Mouse (Mus musculus): ENCODE results near the gene Card19.

The Card19 gene

GRCm38 (mm10) chr13:49215504-49216219, at the start of gene Card19:
Card19 (minus strand) TSS chr13:49216037.
- ATAC-seq (ENCODE audit: low TSS enrichment), result peak; percentile 82

- ATAC-seq (ENCODE audit: low TSS enrichment), result no peak
These were observed 44.3 kb upstream of the Card19 start for GRCm38 (mm10) chr13:49260036-49260722.

DNA sequence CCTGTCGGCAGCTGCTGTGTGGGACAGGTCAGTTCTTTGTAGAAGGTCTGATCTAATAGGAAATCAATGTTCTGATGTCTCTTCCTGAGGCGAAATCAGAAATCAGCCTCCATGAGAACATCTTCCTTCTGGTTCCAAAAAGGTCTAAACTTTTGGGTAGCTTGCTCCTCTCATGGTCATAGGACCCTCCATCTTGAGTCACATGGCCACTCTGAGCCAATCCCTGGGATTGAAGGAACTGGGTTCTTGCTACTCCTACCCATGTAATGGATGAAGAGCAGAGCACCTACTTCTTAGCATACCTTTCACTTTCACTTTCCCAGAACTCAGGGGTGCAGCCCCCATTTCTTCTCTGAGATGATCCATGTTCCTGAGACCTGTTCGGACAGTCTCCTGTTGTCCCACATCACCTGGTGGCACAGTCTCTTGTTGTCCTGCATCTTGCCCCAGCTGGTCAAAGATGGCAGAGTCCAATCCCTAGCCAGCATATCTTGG, 42.0 kb upstream of the Card19 start:
- ATAC-seq (ENCODE audit: low TSS enrichment), result no peak

DNA sequence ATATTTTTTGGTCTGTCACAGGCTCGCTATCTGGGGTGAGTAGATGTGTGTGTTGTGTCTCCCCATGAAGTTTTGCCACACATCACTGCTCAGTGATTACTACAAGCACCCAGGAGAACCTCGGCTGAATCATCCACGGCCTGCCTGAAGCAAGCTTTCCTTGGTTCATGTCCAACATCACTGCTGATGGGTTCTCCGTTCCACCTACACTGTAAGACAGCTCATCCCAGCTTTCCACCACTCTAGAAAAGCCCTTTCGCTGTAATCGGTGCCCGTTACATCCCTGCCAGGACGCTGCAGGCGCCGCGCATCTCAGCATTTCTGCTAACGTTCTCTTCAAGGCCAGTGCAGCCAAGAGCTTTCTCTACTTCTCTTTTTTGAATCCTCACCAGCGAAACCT, 36.9 kb upstream of the Card19 start:
- peak; percentile 98 for ATAC-seq (ENCODE audit: low TSS enrichment)

- no peak for ATAC-seq (ENCODE audit: low TSS enrichment)
These were observed 36.3 kb upstream of the Card19 start for GRCm38 (mm10) chr13:49252113-49252512.

DNA sequence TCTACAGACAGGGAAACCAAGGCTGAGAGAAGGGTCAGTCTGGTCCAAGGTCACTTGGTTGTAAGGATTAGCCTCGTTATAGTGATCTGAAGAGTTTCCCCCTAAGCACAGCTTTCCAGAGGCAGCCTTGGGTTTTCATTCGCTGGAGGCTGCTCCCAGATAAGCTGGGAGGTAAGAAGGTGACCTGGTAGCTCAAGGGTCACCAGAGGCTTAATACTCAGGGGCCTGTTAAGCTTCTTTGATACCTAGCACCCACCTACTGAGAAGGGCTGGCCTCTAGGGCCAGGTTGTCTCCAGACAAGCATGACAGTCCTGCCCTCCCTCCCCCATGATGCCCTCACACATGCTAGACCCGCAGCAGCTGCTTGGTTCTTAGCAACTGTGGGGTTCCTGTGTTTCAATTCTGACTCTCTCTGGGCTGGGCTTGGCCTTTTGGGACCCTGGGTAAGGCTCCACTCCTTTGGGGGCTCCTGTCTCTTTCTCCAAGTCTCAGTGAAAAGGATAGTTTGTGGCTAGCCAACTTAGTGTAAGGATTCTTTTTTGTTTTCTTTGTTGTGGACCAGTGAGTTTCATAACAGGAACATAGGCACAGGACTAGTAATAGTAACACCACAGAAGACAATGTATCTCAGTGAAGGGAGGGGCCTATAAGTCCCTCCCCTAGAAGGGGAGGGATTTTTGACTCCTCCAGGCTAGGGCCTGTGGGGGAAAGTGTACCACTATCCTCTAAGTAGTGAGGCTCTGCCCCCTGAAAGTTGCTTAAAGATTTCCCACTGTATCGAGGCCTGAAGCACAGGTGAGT, 35.1 kb upstream of the Card19 start:
- no peak for ATAC-seq (ENCODE audit: low TSS enrichment)

DNA sequence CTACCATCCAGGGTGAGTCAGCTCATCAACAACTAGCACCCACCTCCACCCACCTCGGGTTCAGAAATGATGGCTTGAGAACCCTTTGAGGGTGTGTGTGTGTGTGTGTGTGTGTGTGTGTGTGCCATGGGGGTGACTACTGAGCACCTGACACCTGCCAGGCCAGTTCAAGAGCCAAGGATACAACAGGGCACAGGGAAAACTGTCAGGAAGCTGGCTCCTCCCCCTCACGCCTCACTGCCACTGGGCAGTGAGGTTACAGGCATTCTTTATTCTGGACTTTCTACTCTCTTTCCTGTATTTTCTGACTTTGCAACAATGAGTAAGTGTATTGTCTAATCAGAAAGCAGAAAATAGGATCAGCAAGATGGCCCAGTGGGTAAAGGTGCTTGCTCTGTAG, 33.8 kb upstream of the Card19 start:
- ATAC-seq (ENCODE audit: low TSS enrichment), result no peak

DNA sequence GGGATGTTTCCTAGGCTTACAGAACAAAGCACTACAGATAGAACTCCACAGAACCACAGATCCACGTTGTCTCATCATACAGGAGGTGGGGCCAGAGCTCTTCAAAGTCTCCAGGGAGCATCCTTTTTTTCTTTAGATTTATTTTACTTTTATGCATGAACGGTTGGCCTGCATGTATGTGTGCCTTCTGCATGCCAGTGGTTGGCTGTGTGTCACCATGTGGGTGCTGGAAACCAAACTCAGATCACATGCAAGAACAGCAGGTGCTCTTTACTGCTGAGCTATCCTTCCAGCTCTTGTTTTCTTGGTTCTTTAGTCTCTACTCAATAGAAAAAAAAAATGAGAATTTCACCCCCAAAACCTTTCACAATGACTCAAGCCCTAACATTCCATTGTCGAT, 33.1 kb upstream of the Card19 start:
- ATAC-seq (ENCODE audit: low TSS enrichment), result no peak

DNA sequence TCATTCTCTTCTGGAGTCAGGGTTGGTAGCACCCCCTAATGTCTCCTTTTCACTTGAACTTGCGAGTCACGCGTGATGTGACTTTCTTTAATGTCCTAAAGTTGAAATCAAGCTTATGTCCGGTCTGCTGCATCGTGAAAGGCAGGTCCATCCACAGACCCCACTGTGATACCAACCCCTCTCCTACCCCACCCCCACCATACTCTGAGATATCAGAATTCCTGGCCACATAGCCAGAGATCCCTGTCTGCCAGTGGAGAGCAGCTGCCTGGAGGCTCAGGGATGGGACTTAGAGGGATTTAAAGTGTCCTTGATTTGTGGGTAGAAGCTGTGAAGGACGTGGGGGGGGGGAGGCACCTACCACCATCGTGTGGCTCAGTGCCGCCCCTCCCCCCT, 32.6 kb upstream of the Card19 start, which contains the start of gene Susd3:
Susd3 (minus strand) TSS at position 240 of the 396 bp plus-strand sequence.
- ATAC-seq (ENCODE audit: low TSS enrichment), result no peak

DNA sequence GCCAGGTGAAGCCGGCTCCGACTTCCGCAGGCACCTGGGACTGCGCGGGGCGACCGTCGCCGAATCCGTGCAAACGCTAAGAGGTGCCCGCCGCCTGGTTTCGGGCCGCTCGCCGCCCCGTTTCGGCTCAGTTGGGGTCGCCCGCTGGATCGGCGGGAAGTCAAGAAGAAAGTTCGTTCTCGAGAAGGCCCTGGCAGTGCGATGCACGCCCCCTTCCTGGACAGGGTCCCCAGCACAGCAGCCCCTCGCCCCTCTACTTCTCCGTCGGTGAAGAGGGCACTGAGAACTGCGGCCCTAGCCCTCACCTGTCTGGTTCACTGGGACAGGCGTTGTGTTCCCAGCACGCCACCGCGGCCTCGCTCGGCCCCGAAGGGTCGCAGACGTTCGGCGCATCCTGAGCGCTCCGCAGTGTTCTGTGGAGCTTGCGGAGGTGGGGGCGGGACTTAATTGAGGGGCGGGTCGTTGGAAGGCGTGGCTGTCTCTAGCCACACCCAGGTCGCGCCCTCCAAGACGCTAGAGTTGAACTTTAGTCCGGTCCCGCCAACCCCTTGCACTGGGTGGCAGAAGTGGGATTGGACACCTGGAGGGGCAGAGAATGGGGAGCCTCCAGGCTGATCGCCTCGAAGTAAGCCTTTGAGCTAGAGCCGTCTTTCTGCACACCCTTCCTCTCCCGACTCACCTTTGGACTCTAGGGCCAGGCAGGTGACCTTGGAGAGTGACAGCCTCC, 32.1 kb upstream of the Card19 start:
- no peak for ATAC-seq (ENCODE audit: low TSS enrichment)

GRCm38 (mm10) chr13:49247232-49247739, 31.4 kb upstream of the Card19 start:
- no peak for ATAC-seq (ENCODE audit: low TSS enrichment)

- ATAC-seq (ENCODE audit: low TSS enrichment), result no peak
These were observed 30.8 kb upstream of the Card19 start for GRCm38 (mm10) chr13:49246626-49247025.

GRCm38 (mm10) chr13:49246011-49246410, 30.2 kb upstream of the Card19 start:
- ATAC-seq (ENCODE audit: low TSS enrichment), result no peak

DNA sequence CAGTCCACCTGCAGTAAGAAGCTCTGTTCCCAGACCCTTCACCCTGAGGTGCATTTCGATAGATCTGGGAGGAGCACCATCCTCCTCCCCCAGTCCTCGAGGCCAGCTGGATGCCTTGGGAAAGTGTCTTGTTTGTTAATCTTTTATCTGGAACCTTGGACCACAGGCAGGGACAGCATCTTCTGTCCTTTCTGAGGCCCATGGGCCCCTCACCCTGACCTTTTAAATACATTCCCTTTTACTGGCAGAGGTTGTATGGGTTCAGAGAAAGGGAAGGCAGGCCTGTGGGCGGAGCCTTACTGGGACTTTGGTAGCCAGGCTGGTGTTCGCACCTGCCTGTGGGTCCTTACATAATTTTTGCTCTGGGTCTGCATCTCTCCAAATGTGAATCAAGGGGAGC, 29.4 kb upstream of the Card19 start:
- no peak for ATAC-seq (ENCODE audit: low TSS enrichment)

DNA sequence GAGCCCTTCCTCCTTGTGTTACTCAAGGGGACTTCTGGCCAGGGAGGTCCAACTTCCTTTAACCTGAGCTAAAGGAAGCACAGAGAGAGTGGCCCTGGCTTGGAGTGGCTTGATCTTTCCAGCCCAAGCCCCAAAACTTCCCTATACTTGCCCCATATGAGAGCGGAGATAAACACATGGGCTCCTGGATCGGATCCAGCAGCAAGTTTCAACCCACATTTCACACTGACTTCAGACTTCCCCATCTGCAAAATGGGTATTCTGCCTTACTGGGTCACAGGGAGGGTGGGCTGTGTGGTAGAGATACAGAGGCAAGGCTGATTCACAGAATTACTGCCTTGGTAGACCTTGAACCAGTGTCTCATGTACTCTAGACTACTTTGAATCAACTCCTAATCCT, 27.7 kb upstream of the Card19 start:
- ATAC-seq (ENCODE audit: low TSS enrichment), result no peak

- no peak for ATAC-seq (ENCODE audit: low TSS enrichment)
These were observed 26.7 kb upstream of the Card19 start for GRCm38 (mm10) chr13:49242321-49243065.

- no peak for ATAC-seq (ENCODE audit: low TSS enrichment)
These were observed 22.9 kb upstream of the Card19 start for GRCm38 (mm10) chr13:49238737-49239136.

GRCm38 (mm10) chr13:49237617-49238016, 21.8 kb upstream of the Card19 start:
- no peak for ATAC-seq (ENCODE audit: low TSS enrichment)

- no peak for ATAC-seq (ENCODE audit: low TSS enrichment)
These were observed 18.9 kb upstream of the Card19 start for GRCm38 (mm10) chr13:49234711-49235110.

DNA sequence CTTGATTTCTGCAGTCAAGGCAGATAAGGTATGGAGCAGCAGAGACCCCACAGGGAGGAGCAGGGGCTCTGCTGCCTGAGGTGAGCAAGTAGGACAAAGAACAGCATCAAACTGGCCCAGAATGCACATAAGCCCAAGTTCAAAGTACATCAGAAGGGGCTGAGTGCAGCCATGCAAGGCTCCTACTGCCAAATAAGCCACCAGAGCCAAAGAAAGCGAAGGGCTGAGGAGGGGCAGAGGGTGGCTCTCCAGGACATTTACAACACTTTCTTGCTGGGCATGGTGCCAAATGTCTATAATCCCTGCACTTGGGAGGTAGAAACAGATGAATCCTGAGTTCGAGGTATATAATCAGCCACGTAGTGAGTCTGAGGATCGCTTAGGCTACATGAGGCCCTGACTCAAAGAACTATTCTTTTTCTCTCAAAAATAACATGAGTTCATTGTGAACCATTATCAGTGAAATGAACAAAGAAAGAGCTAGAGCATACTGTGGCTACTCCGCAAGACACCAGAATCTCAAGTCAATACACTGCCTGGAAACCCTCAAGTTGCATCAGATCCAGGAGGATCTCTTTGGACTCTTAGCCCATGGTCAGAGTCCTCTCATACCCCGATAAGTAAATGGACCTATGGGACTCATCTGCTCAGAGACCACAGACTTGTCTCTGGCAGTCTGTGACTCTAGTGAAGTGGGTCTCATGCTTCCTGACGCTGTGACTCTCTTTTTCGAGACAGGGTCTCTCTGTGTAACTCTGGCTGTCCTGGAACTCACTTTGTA, 18.1 kb upstream of the Card19 start:
- no peak for ATAC-seq (ENCODE audit: low TSS enrichment)

Measured in frontal cortex, adult (tissue).